Mouse (Mus musculus) stomach, postnatal 0 days (tissue): ENCODE data around the gene Zfp239. TPM values are rescaled to one million over a fixed set of nuclear protein-coding genes. Genes with fewer than 3 reads are reported as not detected.
A peak's percentile ranks its signal among the peaks of the same experiment; 100 is the strongest.

Experiments used
- ATAC-seq: fragments of 200-750 bp; cut with Nextera tagmentation; 2 replicates; pipeline ENCODE4 v1.8.0; 2017; ENCODE audit not compliant: low FRiP score, low TSS enrichment
- DNase-seq: peaks from one replicate; pipeline ENCODE4 v3.0.0-alpha.2; 2016; ENCODE audit warnings: low spot score
- H3K27ac ChIP-seq: fragments of 300-500 bp; sonication (generic); replicated peaks from 2 replicates; pipeline ENCODE4 v1.5.1; 2014; ENCODE audit warnings: mild to moderate bottlenecking, control low read depth
- H3K27me3 ChIP-seq: fragments of 300-500 bp; sonication (generic); 2 replicates; pipeline ENCODE4 v1.6.1; 2014; ENCODE audit warnings: low read length; ENCODE audit not compliant: control insufficient read depth, insufficient read depth
- H3K36me3 ChIP-seq: fragments of 300-500 bp; sonication (generic); 2 replicates; pipeline ENCODE4 v1.6.1; 2014; ENCODE audit warnings: low read length, mixed read lengths; ENCODE audit not compliant: control insufficient read depth, insufficient read depth
- H3K4me1 ChIP-seq: fragments of 300-500 bp; sonication (generic); replicated peaks from 2 replicates; pipeline ENCODE4 v1.6.1; 2014; ENCODE audit warnings: antibody characterized with exemption; ENCODE audit not compliant: control insufficient read depth, insufficient read depth
- H3K4me2 ChIP-seq: fragments of 300-500 bp; sonication (generic); replicated peaks from 2 replicates; pipeline ENCODE4 v1.6.1; 2014; ENCODE audit warnings: low read depth, mild to moderate bottlenecking, control low read depth, moderate library complexity
- H3K4me3 ChIP-seq: fragments of 300-500 bp; sonication (generic); 2 replicates; pipeline ENCODE4 v1.5.1; 2014; ENCODE audit warnings: low read depth, low read length, control low read depth
- H3K9ac ChIP-seq: fragments of 300-500 bp; sonication (generic); 2 replicates; pipeline ENCODE4 v1.6.1; 2014; ENCODE audit warnings: mild to moderate bottlenecking, low read length, control low read depth, mixed read lengths
- H3K9me3 ChIP-seq: fragments of 300-500 bp; sonication (generic); 2 replicates; pipeline ENCODE4 v1.6.1; 2016; ENCODE audit warnings: low read length; ENCODE audit not compliant: control insufficient read depth
- CTCF ChIP-seq: IDR thresholded peaks from 2 replicates; pipeline ENCODE4 v1.5.1; 2016; ENCODE audit warnings: antibody characterized with exemption, low read depth, mild to moderate bottlenecking, moderate library complexity
- EP300 ChIP-seq: optimal IDR thresholded peaks from 2 replicates; pipeline ENCODE3; 2016; ENCODE audit warnings: antibody characterized with exemption
- WGBS: fragments of 180-500 bp; shearing (Covaris S2); extraction: QIAGEN DNeasy Blood & Tissue Kit; methylation state at CpG from one replicate; pipeline ENCODE4 v1.1.7; 2014; 5-methylcytosine and 5-hydroxymethylcytosine counted together
- polyA plus RNA-seq: library from polyadenylated mRNA; unstranded; fragments of >200 nt; fragmentation: Nextera tagmentation; extraction: Ambion mirVana; gene quantifications from 2 replicates; pipeline ENCODE4 v1.2.1, GENCODE M21; 2015

Zfp239 gene
- 1.7 and 2.0 TPM in 2 replicates for polyA plus RNA-seq

DNA sequence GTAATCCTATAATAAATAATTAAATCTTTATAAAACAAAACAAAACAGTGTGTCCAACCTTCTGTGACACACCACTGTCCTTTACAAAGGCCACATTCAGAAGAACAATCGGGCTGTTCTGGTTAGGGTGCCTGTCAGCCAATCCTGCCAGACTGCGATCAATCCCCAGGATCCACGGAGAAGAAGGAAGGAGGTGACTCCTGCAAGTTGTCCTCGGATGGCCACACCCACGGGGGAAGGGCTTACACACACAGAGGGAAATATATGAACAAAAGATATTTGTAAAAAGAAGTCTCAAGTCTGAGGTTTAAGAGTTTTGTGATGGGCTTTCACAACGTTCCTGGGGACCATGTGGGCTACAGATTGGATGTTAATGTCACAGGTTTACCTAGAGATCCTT, at the start of gene Zfp239:
Zfp239 (plus strand) TSS at position 253 of the 400 bp plus-strand sequence.
- H3K27ac ChIP-seq: no peak within 1 kb of the TSS
- WGBS: 45% methylated on average over 6 of the region's 6 CpGs
- TF ChIP-seq CTCF: no peak
- no peak for TF ChIP-seq EP300
- H3K36me3 ChIP-seq: no peaks in the 10 kb centered on the region
- H3K9me3 ChIP-seq: no peaks in the 10 kb centered on the region
- H3K4me3 ChIP-seq: peak within 1 kb of the TSS; percentile 65
- ATAC-seq: no peak
- no peak for DNase-seq
- H3K27me3 ChIP-seq: no peaks in the 10 kb centered on the region
- peak within 1 kb of the TSS; percentile 61 for H3K9ac ChIP-seq
- 0 out of 2 replicates have a peak, but pooled peaks cover 2% of the 10 kb centered on the region for H3K4me1 ChIP-seq
- H3K4me2 ChIP-seq: peak within 1 kb of the TSS; percentile 95

DNA sequence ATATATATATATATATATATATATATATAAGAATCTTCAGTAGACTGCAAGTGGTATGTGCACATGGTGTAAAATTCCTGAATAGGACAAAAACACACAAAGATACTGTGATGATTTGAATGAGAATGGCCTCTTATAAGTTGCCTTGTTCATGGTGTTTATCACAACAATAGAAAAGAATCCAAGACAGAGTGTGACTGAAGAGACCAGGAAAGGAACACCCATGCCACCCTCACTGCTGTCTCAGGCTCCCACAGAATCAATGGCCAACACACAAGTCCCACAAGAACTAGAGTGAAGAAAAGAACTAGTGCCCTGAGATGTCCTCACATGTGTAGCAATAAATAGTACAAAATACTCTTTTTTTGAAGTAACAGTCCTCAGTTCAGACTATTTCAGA, 47.2 kb upstream of the Zfp239 start:
- Histone ChIP-seq H3K4me2 (no peak overlapping the region), H3K9me3 (no peaks in the 10 kb centered on the region), H3K4me1 (no peaks in the 10 kb centered on the region), H3K4me3 (no peak overlapping the region), H3K27me3 (no peaks in the 10 kb centered on the region), H3K9ac (no peak overlapping the region), H3K27ac (no peak overlapping the region), H3K36me3 (no peaks in the 10 kb centered on the region)
- ATAC-seq: no peak
- no peak for DNase-seq
- TF ChIP-seq EP300: no peak
- no peak for TF ChIP-seq CTCF

DNA sequence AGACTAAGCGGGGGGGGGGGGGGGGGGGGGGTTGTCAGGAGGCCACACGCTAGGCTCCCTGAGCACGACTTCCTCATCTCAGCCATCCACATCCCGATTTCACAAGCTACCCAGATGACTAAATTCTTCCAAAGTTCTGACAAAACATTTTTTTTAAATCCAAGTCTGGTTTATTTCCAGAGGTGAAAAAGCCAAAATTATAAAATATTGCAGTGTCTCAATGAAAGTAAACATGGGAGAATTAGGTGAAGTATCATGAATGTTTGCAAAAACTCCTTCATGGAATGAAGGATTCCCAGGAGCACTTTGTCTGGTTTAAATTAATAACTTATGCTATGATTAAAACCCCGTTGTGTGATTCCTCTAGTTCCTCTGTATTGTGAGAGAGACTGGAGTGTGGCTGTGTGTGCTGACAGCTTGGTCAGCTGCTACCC, 44.8 kb upstream of the Zfp239 start:
- H3K27me3 ChIP-seq: no peaks in the 10 kb centered on the region
- 43% methylated on average over 5 of the region's 5 CpGs for WGBS
- no peaks in the 10 kb centered on the region for H3K4me1 ChIP-seq
- DNase-seq (no peak), ATAC-seq (no peak)
- no peak overlapping the region for H3K9ac ChIP-seq
- no peak overlapping the region for H3K4me2 ChIP-seq
- H3K27ac ChIP-seq: no peak overlapping the region
- no peak for TF ChIP-seq EP300
- no peak for TF ChIP-seq CTCF
- H3K36me3 ChIP-seq: no peaks in the 10 kb centered on the region
- no peaks in the 10 kb centered on the region for H3K9me3 ChIP-seq
- H3K4me3 ChIP-seq: no peak overlapping the region

DNA sequence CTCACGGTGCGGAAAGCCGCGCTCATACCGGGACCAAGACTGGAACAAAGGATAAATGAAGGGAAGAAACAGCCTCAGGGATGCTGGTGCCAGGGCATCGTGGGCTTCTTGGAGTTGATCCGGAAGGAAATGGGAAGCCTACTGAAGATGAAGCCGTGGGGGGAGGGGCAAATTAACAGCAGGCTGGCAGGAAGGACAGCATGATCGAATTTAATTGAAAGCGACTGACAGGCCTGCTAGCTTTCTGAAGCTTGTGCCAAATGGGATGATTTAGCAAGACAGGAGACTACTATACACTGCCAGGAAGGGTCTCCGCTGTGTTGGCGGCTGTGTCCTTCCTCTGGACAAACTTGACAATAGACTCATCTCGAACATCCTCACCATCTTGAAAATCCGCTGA, 41.6 kb upstream of the Zfp239 start:
- WGBS: 89% methylated on average over 14 of the region's 14 CpGs
- no peaks in the 10 kb centered on the region for H3K9me3 ChIP-seq

GRCm38 (mm10) chr6:117825369-117825768, 36.5 kb upstream of the Zfp239 start:
- H3K27me3 ChIP-seq: no peaks in the 10 kb centered on the region
- H3K36me3 ChIP-seq: no peaks in the 10 kb centered on the region
- peak; percentile 72 for ATAC-seq
- no peak overlapping the region for H3K4me3 ChIP-seq
- 12% methylated on average over 4 of the region's 4 CpGs for WGBS
- no peaks in the 10 kb centered on the region for H3K4me1 ChIP-seq
- H3K9me3 ChIP-seq: no peaks in the 10 kb centered on the region
- H3K9ac ChIP-seq: no peak overlapping the region
- TF ChIP-seq CTCF (peak; percentile 87), EP300 (no peak)
- no peak overlapping the region for H3K27ac ChIP-seq
- no peak overlapping the region for H3K4me2 ChIP-seq
- DNase-seq: peak; percentile 72

More for the DNA sequence above, 41.6 kb upstream of the Zfp239 start:
- no peak for ATAC-seq
- Histone ChIP-seq H3K4me2 (no peak overlapping the region), H3K36me3 (no peaks in the 10 kb centered on the region), H3K4me1 (no peaks in the 10 kb centered on the region), H3K4me3 (no peak overlapping the region), H3K27me3 (no peaks in the 10 kb centered on the region), H3K9ac (no peak overlapping the region), H3K27ac (no peak overlapping the region)
- TF ChIP-seq CTCF (no peak), EP300 (no peak)
- DNase-seq: no peak

DNA sequence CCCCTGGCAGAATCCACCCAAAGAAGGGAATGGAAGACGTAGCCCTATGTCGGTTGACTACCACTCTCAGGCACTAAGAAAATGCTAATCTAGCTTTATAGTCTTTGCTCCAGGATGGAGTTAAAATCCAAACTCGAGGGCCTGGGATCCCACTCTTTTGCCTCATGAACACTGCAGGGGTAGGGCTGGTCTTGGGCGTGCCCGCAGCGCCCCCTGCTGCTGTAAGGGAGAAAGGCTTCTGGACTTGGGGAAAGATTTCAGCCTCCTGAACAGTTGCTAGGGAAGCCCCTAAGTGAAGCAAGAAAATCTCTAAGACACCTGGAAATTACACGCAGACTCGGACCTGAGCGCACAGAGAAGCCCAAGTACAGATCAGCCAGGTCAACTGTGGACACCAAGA, 33.6 kb upstream of the Zfp239 start:
- Histone ChIP-seq H3K27me3 (no peaks in the 10 kb centered on the region), H3K4me2 (no peak overlapping the region), H3K9me3 (no peaks in the 10 kb centered on the region), H3K4me3 (no peak overlapping the region), H3K9ac (no peak overlapping the region), H3K4me1 (no peaks in the 10 kb centered on the region), H3K27ac (no peak overlapping the region), H3K36me3 (no peaks in the 10 kb centered on the region)
- peak; percentile 32; the same call in 1 of the 2 replicates for ATAC-seq
- peak; percentile 68 for DNase-seq
- TF ChIP-seq EP300 (no peak), CTCF (peak; percentile 92)
- WGBS: 16% methylated on average over 9 of the region's 9 CpGs
